Mouse (Mus musculus) thymus, adult 2 months (tissue): Measurements from ENCODE around the gene Tmem161a.

ENCODE experiments used
- CTCF ChIP-seq: fragments of 200-500 bp; IDR thresholded peaks from 2 replicates; pipeline ENCODE4 v1.5.1; 2012; ENCODE audit warnings: mild to moderate bottlenecking, control low read depth, low read length, moderate library complexity, borderline replicate concordance; ENCODE audit not compliant: control insufficient read depth, poor library complexity, insufficient read depth; ENCODE audit errors: extremely low read depth
- POLR2A ChIP-seq: fragments of 200-500 bp; IDR thresholded peaks from 2 replicates; pipeline ENCODE4 v1.6.1; 2012; ENCODE audit warnings: mild to moderate bottlenecking, low read length, control low read depth, moderate library complexity; ENCODE audit not compliant: control insufficient read depth, poor library complexity, insufficient read depth; ENCODE audit errors: extremely low read depth

DNA sequence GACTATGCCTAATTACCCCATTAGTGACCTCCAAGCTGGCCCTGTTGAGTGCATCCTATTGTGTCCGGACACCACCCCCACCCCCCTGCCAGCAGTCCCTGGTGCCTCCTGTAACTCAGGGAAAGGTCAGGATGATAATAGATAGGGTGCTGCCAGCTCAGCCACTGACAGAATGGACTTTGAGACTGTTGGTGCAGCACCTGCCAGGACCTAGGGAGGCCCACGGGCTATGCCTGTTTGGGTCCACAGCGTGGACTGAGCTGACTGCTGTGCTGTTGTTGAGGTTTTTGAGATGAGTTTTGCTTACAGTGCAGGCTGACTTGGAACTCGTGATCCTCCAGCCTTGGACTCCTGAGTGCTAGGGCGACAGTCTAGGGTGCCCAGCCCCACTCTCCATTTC lies 21.1 kb downstream of the Tmem161a start:
- TF ChIP-seq CTCF, result no peak
- TF ChIP-seq POLR2A, result no peak
